17 mouse cellular contexts compared by ENCODE assay signal in genomic region chr1:118789468-118789867, GRCm38 (mm10).
DNase-seq lines count a peak whose midpoint lies in the region; ATAC-seq lines count a peak whose summit lies in the region.
"Had no signal": no experiment of that assay in that cellular context is flagged by ENCODE, and none has a peak within 500 bp of the region (broad histone marks: within the 10 kb centered on the region; RNA-seq: fewer than 3 reads in every experiment).

No protein-coding gene starts in this region.

- DNase-seq in hindbrain, embryonic 14.5 days (ENCODE audit: low spot score): no peak
- no peak for DNase-seq in hindbrain, embryonic 10.5 days (ENCODE audit: low spot score)
- peak; percentile 51 for DNase-seq in Muller cell, postnatal 12 days (ENCODE audit: inconsistent ontology term)
- peak; percentile 43 for DNase-seq in cerebellum, adult 11 months
- DNase-seq in cerebellum, postnatal 25 days: peak; percentile 32 to 52
- DNase-seq in layer of hippocampus, adult 11-12 months (ENCODE audit: low spot score): no peak
- DNase-seq: gastrocnemius, postnatal 36 days; heart, postnatal 4 days; kidney, adult 11 months; kidney, postnatal 14 days; thymus, postnatal 36 days had no signal

- no peak overlapping the region for H3K9ac ChIP-seq in hindbrain, embryonic 14.5 days
- H3K9ac ChIP-seq: embryonic facial prominence, embryonic 15.5 days; liver, embryonic 15.5 days had no signal

- H3K4me3 ChIP-seq in hindbrain, embryonic 14.5 days (replicated peaks; ENCODE audit: low read length): no peak overlapping the region
- no peak overlapping the region for H3K4me3 ChIP-seq in hindbrain, embryonic 10.5 days
- H3K4me3 ChIP-seq: embryonic facial prominence, embryonic 15.5 days; liver, embryonic 15.5 days; midbrain, embryonic 10.5 days had no signal

- H3K27me3 ChIP-seq in hindbrain, embryonic 14.5 days (ENCODE audit: control insufficient read depth, insufficient read depth, low read length): no peaks in the 10 kb centered on the region
- H3K27me3 ChIP-seq in hindbrain, embryonic 10.5 days (ENCODE audit: insufficient read depth, poor library complexity, severe bottlenecking): peaks cover 56% of the 10 kb centered on the region
- H3K27me3 ChIP-seq: embryonic facial prominence, embryonic 15.5 days; liver, embryonic 15.5 days had no signal

- no peaks in the 10 kb centered on the region for H3K36me3 ChIP-seq in hindbrain, embryonic 14.5 days (replicated peaks; ENCODE audit: control insufficient read depth, insufficient read depth)
- H3K36me3 ChIP-seq in hindbrain, embryonic 10.5 days: no peaks in the 10 kb centered on the region
- H3K36me3 ChIP-seq: embryonic facial prominence, embryonic 15.5 days; liver, embryonic 15.5 days; midbrain, embryonic 10.5 days had no signal

- H3K27ac ChIP-seq in hindbrain, embryonic 14.5 days: no peak overlapping the region
- H3K27ac ChIP-seq in hindbrain, embryonic 10.5 days: no peak overlapping the region
- H3K27ac ChIP-seq: embryonic facial prominence, embryonic 15.5 days; liver, embryonic 15.5 days; midbrain, embryonic 10.5 days; stomach, postnatal 0 days had no signal

- ATAC-seq in hindbrain, embryonic 14.5 days (ENCODE audit: low FRiP score): 0 out of 2 replicates have a peak, but pooled peaks have one; percentile 33
- no peak for ATAC-seq in erythroblast, adult 5-6 weeks (replicated peaks; ENCODE audit: low FRiP score, poor library complexity, severe bottlenecking)

- H3K4me1 ChIP-seq in hindbrain, embryonic 14.5 days (replicated peaks; ENCODE audit: control insufficient read depth, insufficient read depth, low read length): no peaks in the 10 kb centered on the region
- H3K4me1 ChIP-seq in hindbrain, embryonic 10.5 days (replicated peaks): no peaks in the 10 kb centered on the region
- H3K4me1 ChIP-seq: liver, embryonic 15.5 days; midbrain, embryonic 10.5 days had no signal

- no peaks in the 10 kb centered on the region for H3K9me3 ChIP-seq in hindbrain, embryonic 14.5 days (ENCODE audit: control insufficient read depth, low read length)
- no peaks in the 10 kb centered on the region; the same call in 1 of the 2 replicates for H3K9me3 ChIP-seq in hindbrain, embryonic 10.5 days
- H3K9me3 ChIP-seq: liver, embryonic 15.5 days; midbrain, embryonic 10.5 days had no signal

- no peak overlapping the region for H3K4me2 ChIP-seq in hindbrain, embryonic 14.5 days (replicated peaks)
- H3K4me2 ChIP-seq: embryonic facial prominence, embryonic 15.5 days; heart, embryonic 11.5 days; liver, embryonic 15.5 days had no signal

- WGBS in hindbrain, embryonic 14.5 days: 51% methylated on average over 3 of the region's 3 CpGs
- WGBS in hindbrain, embryonic 10.5 days: 74% methylated on average over 3 of the region's 3 CpGs

Comparison
In these comparisons a context has a peak if more than half of its experiments do, and no peak if none do; other contexts are left out.
1. DNase-seq: peak in Muller cell, postnatal 12 days (single experiment), cerebellum, adult 11 months (single experiment) and cerebellum, postnatal 25 days (2 of 2); none in hindbrain, embryonic 14.5 days (single experiment), hindbrain, embryonic 10.5 days (single experiment) and layer of hippocampus, adult 11-12 months (single experiment).